ENCODE assay signal across 8 mouse cellular contexts in the genomic region with DNA sequence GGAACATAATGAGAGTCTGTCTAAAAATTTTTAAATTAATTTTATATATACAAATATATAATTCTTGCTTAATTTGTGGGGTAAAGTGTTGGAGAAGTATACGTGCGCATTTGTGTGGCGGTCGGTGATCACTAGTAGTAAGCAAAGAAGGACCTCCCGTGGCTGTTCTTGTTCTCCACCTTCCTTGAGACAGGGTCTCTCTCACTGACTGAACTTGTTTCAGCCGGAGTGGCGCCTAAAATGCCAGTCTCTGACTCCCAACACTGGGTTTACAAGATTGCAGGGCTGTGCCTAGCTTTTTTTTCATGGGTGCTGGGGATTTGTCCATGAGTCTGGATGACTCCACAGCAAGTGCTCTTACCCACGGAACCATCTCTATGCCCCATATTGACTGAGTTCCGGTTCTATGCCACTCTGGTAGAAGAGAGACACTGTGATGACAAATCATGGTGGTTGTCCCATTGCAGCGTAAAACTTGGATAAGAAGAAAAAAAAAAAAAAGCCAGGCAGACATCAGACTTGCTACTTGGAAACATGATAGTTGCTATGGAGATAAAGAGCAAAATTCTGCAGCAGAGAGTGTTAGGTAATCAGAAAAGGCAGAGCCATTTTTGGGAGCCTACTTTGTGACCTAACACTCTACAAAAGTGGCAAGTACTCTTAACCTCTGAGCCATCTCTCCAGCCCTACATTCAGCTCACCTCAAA. TPM values are rescaled to one million over a fixed set of nuclear protein-coding genes. Genes with fewer than 3 reads are reported as not detected.
DNase-seq lines count a peak whose midpoint lies in the region; ATAC-seq and TF ChIP-seq lines count a peak whose summit lies in the region.

No protein-coding gene starts in this region.

- 0 out of 2 replicates have a peak, but pooled peaks cover 4% of the 10 kb centered on the region for H3K4me1 ChIP-seq in lung, embryonic 14.5 days (ENCODE audit: insufficient read depth)

- H3K9ac ChIP-seq in lung, embryonic 14.5 days: peak overlapping the region; percentile 67; the same call in 1 of the 2 replicates

- no peaks in the 10 kb centered on the region for H3K27me3 ChIP-seq in lung, embryonic 14.5 days (ENCODE audit: insufficient read depth, low read length)

- ATAC-seq in lung, embryonic 14.5 days (ENCODE audit: insufficient read depth): no peak
- ATAC-seq in megakaryocyte progenitor cell, adult 5-6 weeks (replicated peaks; ENCODE audit: poor library complexity): peak; percentile 5; the same call in 1 of the 2 replicates

- peak overlapping the region; percentile 65 for H3K4me2 ChIP-seq in lung, embryonic 14.5 days

- no peak for TF ChIP-seq CTCF in lung, embryonic 14.5 days (IDR thresholded peaks at IDR 0.05; ENCODE audit: low read depth)

- peaks cover 17% of the 10 kb centered on the region for H3K36me3 ChIP-seq in lung, embryonic 14.5 days (ENCODE audit: insufficient read depth)

- H3K9me3 ChIP-seq in lung, embryonic 14.5 days (ENCODE audit: low read depth, low read length): no peaks in the 10 kb centered on the region

- peak overlapping the region; percentile 76 for H3K27ac ChIP-seq in lung, embryonic 14.5 days (ENCODE audit: low read depth)

- no peak for DNase-seq in lung, embryonic 14.5 days
- no peak for DNase-seq in lung, postnatal 10 days
- DNase-seq in cerebellum, adult 9-10 months: peak; percentile 58
- DNase-seq in heart, postnatal 10 days: peak; percentile 3 to 7
- DNase-seq in ovary, postnatal 10 days (ENCODE audit: low spot score): no peak
- DNase-seq in frontal cortex, postnatal 25 days (ENCODE audit: low spot score in 2 of 2): no peak
- no peak for DNase-seq in ovary, postnatal 14 days (ENCODE audit: low spot score)

- intact Hi-C loops in heart, postnatal 10 days (cut with DNase I): loop anchor here (5.0 kb wide), 1 partner anchor 231 kb away; no protein-coding TSS in a partner anchor

- H3K4me3 ChIP-seq in lung, embryonic 14.5 days (ENCODE audit: low read depth, low read length): 0 out of 2 replicates have a peak overlapping the region, but pooled peaks have one; percentile 67

- WGBS in lung, embryonic 14.5 days: 73% methylated on average over 10 of the region's 10 CpGs

RNA-seq across cellular contexts. Expression of a gene that starts 0.6 kb away (rescaled TPM):
- polyA plus RNA-seq in lung, embryonic 14.5 days (2014; fragmentation: Nextera tagmentation; extraction: Ambion mirVana): 40.9 and 41.7 TPM in 2 replicates
- 10 to 100 TPM; 18.1 to 18.4 TPM for total RNA-seq in heart, postnatal 10 days (2021)
- total RNA-seq in megakaryocyte progenitor cell, adult 5-6 weeks (2015): 18.8 TPM in 2 replicates
- 45.0 and 69.4 TPM in 2 replicates for total RNA-seq in megakaryocyte progenitor cell, adult 5-6 weeks (2017)

RNA-seq across cellular contexts. Expression of a gene that starts 3.1 kb away (rescaled TPM):
- 41.2 and 42.2 TPM in 2 replicates for polyA plus RNA-seq in lung, embryonic 14.5 days (2014; fragmentation: Nextera tagmentation; extraction: Ambion mirVana)
- 10 to 100 TPM; 41.2 to 44.2 TPM for total RNA-seq in heart, postnatal 10 days (2021)
- total RNA-seq in megakaryocyte progenitor cell, adult 5-6 weeks (2015): 48.0 and 53.0 TPM in 2 replicates
- total RNA-seq in megakaryocyte progenitor cell, adult 5-6 weeks (2017): 57.4 and 67.3 TPM in 2 replicates

RNA-seq across cellular contexts. Expression of a gene that starts 3.2 kb away (rescaled TPM):
- polyA plus RNA-seq in lung, embryonic 14.5 days (2014; fragmentation: Nextera tagmentation; extraction: Ambion mirVana): 6.2 and 6.6 TPM in 2 replicates
- total RNA-seq in heart, postnatal 10 days (2021): 1 to 10 TPM; 2.7 to 2.8 TPM
- 12.4 and 15.9 TPM in 2 replicates for total RNA-seq in megakaryocyte progenitor cell, adult 5-6 weeks (2015)
- total RNA-seq in megakaryocyte progenitor cell, adult 5-6 weeks (2017): 12.6 and 21.0 TPM in 2 replicates

Comparison
In these comparisons a context has a peak if more than half of its experiments do, and no peak if none do; other contexts are left out.
1. DNase-seq: peak in cerebellum, adult 9-10 months (single experiment) and heart, postnatal 10 days (2 of 2); none in lung, embryonic 14.5 days (single experiment), lung, postnatal 10 days (single experiment), ovary, postnatal 10 days (single experiment), frontal cortex, postnatal 25 days (0 of 2) and ovary, postnatal 14 days (single experiment).